8 mouse cellular contexts compared by ENCODE assay signal in genomic region chr11:88160316-88160715, GRCm38 (mm10). TPM values are rescaled to one million over a fixed set of nuclear protein-coding genes. Genes with fewer than 3 reads are reported as not detected.
A peak's percentile ranks its signal among the peaks of the same experiment; 100 is the strongest.
DNase-seq lines count a peak whose midpoint lies in the region; ATAC-seq and TF ChIP-seq lines count a peak whose summit lies in the region.

No protein-coding gene starts in this region.

- DNase-seq in adrenal gland, adult 2 months, result peak; percentile 55
- DNase-seq in adrenal gland, postnatal 10 days, result no peak
- no peak for DNase-seq in kidney, adult 2 months
- no peak for DNase-seq in kidney, postnatal 10 days
- DNase-seq in heart, postnatal 0 days (ENCODE audit: low spot score), result no peak
- DNase-seq in midbrain, postnatal 0 days (ENCODE audit: low spot score), result no peak
- no peak for DNase-seq in spleen, adult 18-20 months

- no peak overlapping the region for H3K4me3 ChIP-seq in kidney, adult 2 months (ENCODE audit: insufficient read depth, low read depth, low read length)
- no peak overlapping the region for H3K4me3 ChIP-seq in heart, postnatal 0 days (ENCODE audit: low read depth, low read length)
- no peak overlapping the region for H3K4me3 ChIP-seq in midbrain, postnatal 0 days (ENCODE audit: low read depth, low read length)

- no peak overlapping the region for H3K4me2 ChIP-seq in heart, postnatal 0 days (ENCODE audit: low read depth, low read length)
- no peak overlapping the region for H3K4me2 ChIP-seq in midbrain, postnatal 0 days (ENCODE audit: low read depth, low read length, poor library complexity, severe bottlenecking)

- no peak for TF ChIP-seq CTCF in kidney, adult 2 months (conservative IDR thresholded peaks at IDR 0.05; ENCODE audit: insufficient read depth, insufficient read length, low read depth, low read length)
- no peak for TF ChIP-seq CTCF in heart, postnatal 0 days (IDR thresholded peaks at IDR 0.05; ENCODE audit: low read depth)
- no peak for TF ChIP-seq CTCF in midbrain, postnatal 0 days (IDR thresholded peaks at IDR 0.05)

- ATAC-seq in heart, postnatal 0 days (ENCODE audit: insufficient read depth, low read depth), result no peak
- ATAC-seq in midbrain, postnatal 0 days (ENCODE audit: low FRiP score), result no peak
- no peak for ATAC-seq in erythroblast, adult 5-6 weeks (replicated peaks; ENCODE audit: low FRiP score, poor library complexity, severe bottlenecking)

- peak overlapping the region; percentile 83 for H3K27ac ChIP-seq in kidney, adult 2 months (ENCODE audit: insufficient read depth, low read depth, low read length)
- H3K27ac ChIP-seq in heart, postnatal 0 days (ENCODE audit: low read depth), result peak overlapping the region; percentile 99
- peak overlapping the region; percentile 79 for H3K27ac ChIP-seq in midbrain, postnatal 0 days (ENCODE audit: low read depth, low read length)

- H3K36me3 ChIP-seq in kidney, adult 2 months (ENCODE audit: control insufficient read depth, insufficient read depth, low read length), result no peaks in the 10 kb centered on the region
- no peaks in the 10 kb centered on the region for H3K36me3 ChIP-seq in heart, postnatal 0 days (replicated peaks; ENCODE audit: control insufficient read depth, insufficient read depth, low read length)
- no peaks in the 10 kb centered on the region for H3K36me3 ChIP-seq in midbrain, postnatal 0 days (ENCODE audit: insufficient read depth, low read length)

- H3K9me3 ChIP-seq in heart, postnatal 0 days (replicated peaks; ENCODE audit: control insufficient read depth, low read length), result no peaks in the 10 kb centered on the region
- H3K9me3 ChIP-seq in midbrain, postnatal 0 days (ENCODE audit: low read length), result no peaks in the 10 kb centered on the region

- no peak overlapping the region for H3K9ac ChIP-seq in heart, postnatal 0 days (replicated peaks; ENCODE audit: low read depth, low read length)
- no peak overlapping the region for H3K9ac ChIP-seq in midbrain, postnatal 0 days (replicated peaks; ENCODE audit: low read length, poor library complexity, severe bottlenecking)

- no peaks in the 10 kb centered on the region for H3K27me3 ChIP-seq in kidney, adult 2 months (replicated peaks; ENCODE audit: control insufficient read depth, insufficient read depth, low read length)
- no peaks in the 10 kb centered on the region for H3K27me3 ChIP-seq in heart, postnatal 0 days (ENCODE audit: control insufficient read depth, insufficient read depth, low read length)
- H3K27me3 ChIP-seq in midbrain, postnatal 0 days (ENCODE audit: insufficient read depth, low read length), result no peaks in the 10 kb centered on the region

- peaks cover 49% of the 10 kb centered on the region for H3K4me1 ChIP-seq in kidney, adult 2 months (ENCODE audit: control insufficient read depth, insufficient read depth, low read length)
- H3K4me1 ChIP-seq in heart, postnatal 0 days (ENCODE audit: control insufficient read depth, insufficient read depth), result peaks cover 57% of the 10 kb centered on the region
- peaks cover 6% of the 10 kb centered on the region; the same call in 1 of the 2 replicates for H3K4me1 ChIP-seq in midbrain, postnatal 0 days (ENCODE audit: insufficient read depth, low read length)

- no peak for TF ChIP-seq EP300 in heart, postnatal 0 days (IDR thresholded peaks at IDR 0.05; ENCODE audit: low read depth)

- 68% methylated on average over 5 of the region's 5 CpGs for WGBS in kidney, adult 2 months
- WGBS in heart, postnatal 0 days, result 75% methylated on average over 5 of the region's 5 CpGs
- WGBS in midbrain, postnatal 0 days, result 54% methylated on average over 5 of the region's 5 CpGs

- TF ChIP-seq POLR2A in kidney, adult 2 months (IDR thresholded peaks at IDR 0.05; ENCODE audit: low read depth, low read length), result no peak

RNA-seq across cellular contexts. Expression of gene Mrps23, which starts 43.9 kb away (rescaled TPM):
- total RNA-seq in adrenal gland, adult 2 months (2021), result 100 to 1,000 TPM; 194 to 208 TPM
- 44.9 and 51.2 TPM in 2 replicates for polyA plus RNA-seq in adrenal gland, adult 2 months (2012; rRNA removed)
- 100 to 1,000 TPM; 175 to 192 TPM for total RNA-seq in adrenal gland, postnatal 10 days (2021)
- 53.0 and 61.6 TPM in 2 replicates for polyA plus RNA-seq in kidney, adult 2 months (2012; rRNA removed)
- total RNA-seq in heart, postnatal 0 days (2014; rRNA removed; ENCODE audit: low replicate concordance), result 77.6 and 240 TPM in 2 replicates
- polyA plus RNA-seq in heart, postnatal 0 days (2015; fragmentation: Nextera tagmentation; extraction: Ambion mirVana), result 156 TPM in 2 replicates
- 29.4 and 35.5 TPM in 2 replicates for total RNA-seq in midbrain, postnatal 0 days (2014; rRNA removed)
- 63.0 and 63.2 TPM in 2 replicates for polyA plus RNA-seq in midbrain, postnatal 0 days (2015; fragmentation: Nextera tagmentation; extraction: Ambion mirVana)
- total RNA-seq in erythroblast, adult 5-6 weeks (2015; ENCODE audit: low replicate concordance), result 16.9 and 19.2 TPM in 2 replicates
- 10.1 and 51.3 TPM in 2 replicates for total RNA-seq in erythroblast, adult 5-6 weeks (2017; ENCODE audit: low replicate concordance)
